Mouse (Mus musculus) testis, adult 2 months (tissue): ENCODE results near the gene Spats1. TPM values are rescaled to one million over a fixed set of nuclear protein-coding genes. Genes with fewer than 3 reads are reported as not detected.

Experiments used
- H3K27ac ChIP-seq: fragments of 200-500 bp; 2 replicates; pipeline ENCODE4 v1.5.1; 2012; ENCODE audit warnings: low read depth, low read length; ENCODE audit not compliant: control insufficient read depth, insufficient read depth
- H3K27me3 ChIP-seq: fragments of 200-500 bp; 2 replicates; pipeline ENCODE4 v1.6.1; 2012; ENCODE audit warnings: mild to moderate bottlenecking, low read length, moderate library complexity; ENCODE audit not compliant: control insufficient read depth, insufficient read depth
- H3K36me3 ChIP-seq: fragments of 200-500 bp; 2 replicates; pipeline ENCODE4 v1.6.1; 2012; ENCODE audit warnings: mild to moderate bottlenecking, low read length; ENCODE audit not compliant: control insufficient read depth, insufficient read depth
- H3K4me1 ChIP-seq: fragments of 200-500 bp; 2 replicates; pipeline ENCODE4 v1.6.1; 2012; ENCODE audit warnings: low read length; ENCODE audit not compliant: control insufficient read depth, insufficient read depth
- H3K4me3 ChIP-seq: fragments of 200-500 bp; 2 replicates; pipeline ENCODE4 v1.5.1; 2012; ENCODE audit warnings: low read depth, mild to moderate bottlenecking, low read length, moderate library complexity, mixed read lengths; ENCODE audit not compliant: control insufficient read depth
- CTCF ChIP-seq: fragments of 200-500 bp; IDR thresholded peaks from 2 replicates; pipeline ENCODE4 v1.5.1; 2012; ENCODE audit warnings: low read depth, mild to moderate bottlenecking, inconsistent platforms, low read length, moderate library complexity; ENCODE audit not compliant: control insufficient read depth, insufficient read depth, insufficient replicate concordance
- POLR2A ChIP-seq: fragments of 200-500 bp; IDR thresholded peaks from 2 replicates; pipeline ENCODE4 v1.6.1; 2012; ENCODE audit warnings: low read depth, mild to moderate bottlenecking, inconsistent platforms, low read length, moderate library complexity; ENCODE audit not compliant: control insufficient read depth
- polyA plus RNA-seq: library from polyadenylated mRNA; depleted of rRNA; stranded (reverse); fragments of >200 nt; gene quantifications from 2 replicates; pipeline ENCODE4 v1.2.3, GENCODE M21; 2012

The Spats1 gene
- polyA plus RNA-seq, 1 experiment = 23.3 TPM

DNA sequence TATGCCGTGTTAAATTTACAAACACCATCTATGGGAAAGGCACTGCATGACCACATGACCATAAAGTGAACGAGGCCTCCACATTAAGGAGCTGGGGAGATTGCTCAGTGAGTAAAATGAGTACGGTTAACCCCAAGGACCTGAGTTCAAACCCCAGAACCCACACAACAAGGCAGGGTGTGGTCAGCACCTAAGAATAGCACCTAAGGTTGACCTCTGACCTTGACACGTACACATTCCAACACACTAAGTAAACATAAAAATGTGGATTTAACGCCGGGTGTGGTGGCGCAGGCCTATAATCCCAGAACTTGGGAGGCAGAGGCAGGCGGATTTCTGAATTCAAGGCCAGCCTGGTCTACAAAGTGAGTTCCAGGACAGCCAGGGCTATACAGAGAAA is 25.6 kb downstream of the Spats1 start:
- TF ChIP-seq CTCF = no peak
- TF ChIP-seq POLR2A = no peak
- H3K27me3 ChIP-seq = no peaks in the 10 kb centered on the region
- no peak overlapping the region for H3K4me3 ChIP-seq
- H3K4me1 ChIP-seq = no peaks in the 10 kb centered on the region
- H3K36me3 ChIP-seq = peaks cover 1% of the 10 kb centered on the region
- no peak overlapping the region for H3K27ac ChIP-seq

DNA sequence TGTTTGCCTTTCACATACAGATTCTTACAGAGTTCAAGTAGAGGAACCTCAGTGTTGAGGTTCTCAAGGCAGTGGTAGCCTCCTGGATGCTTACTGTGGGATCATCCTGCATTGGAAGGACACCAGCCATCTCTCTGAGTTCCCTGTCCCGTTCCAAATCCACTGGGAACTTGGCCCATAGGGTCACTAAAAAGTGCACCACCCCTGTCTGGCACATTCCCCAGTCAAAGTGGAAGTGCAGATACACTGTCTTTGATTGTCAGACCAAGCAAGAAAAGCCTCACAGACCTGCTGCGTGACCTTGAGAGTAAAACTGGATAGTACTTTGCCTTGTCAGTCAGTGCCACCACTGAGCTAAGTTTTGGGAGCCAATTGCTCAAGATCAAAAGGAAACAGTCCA is 28.2 kb downstream of the Spats1 start:
- no peaks in the 10 kb centered on the region for H3K4me1 ChIP-seq
- H3K27me3 ChIP-seq = no peaks in the 10 kb centered on the region
- no peak overlapping the region for H3K27ac ChIP-seq
- TF ChIP-seq POLR2A = no peak
- H3K36me3 ChIP-seq = no peaks in the 10 kb centered on the region; the same call in 1 of the 2 replicates
- H3K4me3 ChIP-seq = no peak overlapping the region

- Histone ChIP-seq H3K4me1 (no peaks in the 10 kb centered on the region), H3K36me3 (no peaks in the 10 kb centered on the region; the same call in 1 of the 2 replicates), H3K4me3 (no peak overlapping the region), H3K27ac (no peak overlapping the region), H3K27me3 (no peaks in the 10 kb centered on the region)
- no peak for TF ChIP-seq CTCF
- TF ChIP-seq POLR2A = no peak
These were observed 29.3 kb downstream of the Spats1 start for GRCm38 (mm10) chr17:45445923-45446322.

GRCm38 (mm10) chr17:45434262-45434590 is 41.0 kb downstream of the Spats1 start:
- H3K27me3 ChIP-seq = no peaks in the 10 kb centered on the region
- H3K36me3 ChIP-seq = no peaks in the 10 kb centered on the region
- peak overlapping the region; percentile 96 for H3K27ac ChIP-seq
- peak overlapping the region; percentile 93 for H3K4me3 ChIP-seq
- H3K4me1 ChIP-seq = no peaks in the 10 kb centered on the region; the same call in 1 of the 2 replicates
- TF ChIP-seq POLR2A (no peak), CTCF (no peak)

- peak; percentile 82 for TF ChIP-seq POLR2A
- peak; percentile 18; the same call in 1 of the 2 replicates for TF ChIP-seq CTCF
- H3K4me3 ChIP-seq = peak within 1 kb of the TSS; percentile 93
- H3K36me3 ChIP-seq = no peaks in the 10 kb centered on the region
- H3K27ac ChIP-seq = peak within 1 kb of the TSS; percentile 96
- no peaks in the 10 kb centered on the region for H3K27me3 ChIP-seq
- H3K4me1 ChIP-seq = no peaks in the 10 kb centered on the region; the same call in 1 of the 2 replicates
These were observed 41.6 kb downstream of the Spats1 start, which contains the start of gene Cdc5l for GRCm38 (mm10) chr17:45433419-45434261. Cdc5l (minus strand) TSS chr17:45433737.

- peak overlapping the region; percentile 96 for H3K27ac ChIP-seq
- H3K4me3 ChIP-seq = peak overlapping the region; percentile 93
- TF ChIP-seq CTCF (no peak), POLR2A (no peak)
- H3K36me3 ChIP-seq = no peaks in the 10 kb centered on the region
- no peaks in the 10 kb centered on the region for H3K27me3 ChIP-seq
- H3K4me1 ChIP-seq = no peaks in the 10 kb centered on the region; the same call in 1 of the 2 replicates
These were observed 42.4 kb downstream of the Spats1 start for GRCm38 (mm10) chr17:45432706-45433398.

DNA sequence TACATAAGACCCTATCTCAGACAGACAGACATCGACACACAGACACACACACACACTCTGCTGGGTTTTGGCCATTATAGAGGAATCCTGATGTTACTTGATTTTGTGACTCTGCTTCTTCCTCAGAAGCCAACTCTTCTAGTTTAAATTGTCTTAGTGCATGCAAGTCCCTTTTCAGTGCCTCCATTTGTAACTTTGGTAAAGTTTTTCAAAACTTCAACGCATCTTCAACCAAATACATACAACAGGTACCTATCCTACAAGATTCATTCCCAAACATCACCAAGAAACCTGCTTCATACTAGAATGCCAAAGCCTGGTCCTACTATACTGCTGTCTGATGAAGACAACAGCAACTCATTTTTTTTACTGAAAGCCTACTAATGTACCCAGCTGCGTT is 43.2 kb downstream of the Spats1 start:
- no peak overlapping the region for H3K27ac ChIP-seq
- no peaks in the 10 kb centered on the region for H3K27me3 ChIP-seq
- no peaks in the 10 kb centered on the region; the same call in 1 of the 2 replicates for H3K4me1 ChIP-seq
- no peak overlapping the region for H3K4me3 ChIP-seq
- H3K36me3 ChIP-seq = no peaks in the 10 kb centered on the region
- TF ChIP-seq CTCF (no peak), POLR2A (no peak)
